Mouse (Mus musculus) bone marrow macrophage, adult 2 months (primary cell): ENCODE measurements around the gene Iqch.

ENCODE experiments used
- CTCF ChIP-seq: IDR thresholded peaks from 2 replicates; pipeline ENCODE4 v1.5.1; 2012; ENCODE audit warnings: low read depth, mild to moderate bottlenecking, low read length, moderate library complexity
- POLR2A ChIP-seq: IDR thresholded peaks from 2 replicates; pipeline ENCODE4 v1.6.1; 2012; ENCODE audit warnings: mild to moderate bottlenecking, low read depth, low read length, borderline replicate concordance

GRCm38 (mm10) chr9:63612565-63613515, 10.5 kb upstream of the Iqch start:
- no peak for TF ChIP-seq CTCF
- no peak for TF ChIP-seq POLR2A
